Mouse (Mus musculus) lung, postnatal 0 days (tissue): ENCODE data around the gene Rpsa.

ENCODE experiments used
- CTCF ChIP-seq: IDR thresholded peaks from 2 replicates; pipeline ENCODE4 v1.5.1; 2016; ENCODE audit warnings: antibody characterized with exemption, mild to moderate bottlenecking
- EP300 ChIP-seq: IDR thresholded peaks from 2 replicates; pipeline ENCODE4 v1.6.1; 2016; ENCODE audit warnings: antibody characterized with exemption, mild to moderate bottlenecking, control low read depth

- no peak for TF ChIP-seq CTCF
- no peak for TF ChIP-seq EP300
Observed at GRCm38 (mm10) chr9:120091696-120092238, 35.7 kb upstream of the Rpsa start, which contains the start of gene Ccr8.
